Mouse (Mus musculus): ENCODE results near the gene Echdc3. TPM values are rescaled to one million over a fixed set of nuclear protein-coding genes. Genes with fewer than 3 reads are reported as not detected.

Echdc3 gene
- polyA plus RNA-seq (2015; fragmentation: Nextera tagmentation; extraction: Ambion mirVana), result 15.1 and 16.0 TPM in 2 replicates

DNA sequence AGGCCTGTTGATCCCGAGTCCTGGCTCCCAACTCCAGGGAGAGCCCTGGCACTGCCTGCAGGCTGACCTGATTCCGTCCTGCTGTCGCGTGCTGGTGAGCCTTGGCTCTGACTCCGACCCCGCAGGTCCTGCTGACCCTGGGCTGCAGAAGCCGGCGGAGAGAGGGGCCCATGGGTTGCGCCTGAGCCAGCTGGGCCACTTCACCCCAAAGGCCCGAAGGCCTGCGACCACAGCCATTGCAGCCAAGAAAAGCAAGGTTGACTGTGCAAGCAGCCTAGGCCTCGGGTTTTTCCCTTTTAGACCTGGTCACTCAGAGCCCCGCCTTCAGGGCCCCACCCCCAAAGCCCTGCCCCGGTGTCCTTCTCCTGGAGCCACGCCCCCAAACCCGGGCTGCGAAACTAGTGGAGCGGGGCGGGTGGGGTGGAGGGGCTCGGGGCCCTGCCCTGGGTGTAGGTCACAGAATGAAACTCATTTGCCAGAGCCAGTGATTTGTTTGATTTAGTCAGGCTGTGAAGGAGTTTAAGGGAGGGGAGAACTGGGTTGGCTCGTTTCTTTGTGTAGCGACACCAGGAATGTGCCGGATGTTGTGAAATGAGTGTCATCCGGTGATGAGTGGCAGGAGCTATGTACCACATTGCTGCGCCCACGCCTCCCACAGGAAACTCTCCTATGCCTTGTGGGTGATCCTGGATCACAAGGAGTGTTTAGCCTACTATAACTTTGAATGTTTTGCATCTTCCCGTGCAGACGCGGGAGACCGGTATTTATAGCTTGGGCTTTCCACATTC lies at the start of gene Echdc3:
TSS of gene Echdc3 (minus strand) at position 310 of the 788 bp plus-strand sequence.
- Histone ChIP-seq H3K4me1 (replicated peaks; ENCODE audit: insufficient read depth, low read length) (peaks cover 11% of the 10 kb centered on the region), H3K4me2 (ENCODE audit: low read length) (peak within 1 kb of the TSS; percentile 59), H3K27ac (peak within 1 kb of the TSS; percentile 95), H3K27me3 (ENCODE audit: insufficient read depth, low read length) (no peaks in the 10 kb centered on the region), H3K9ac (ENCODE audit: low read depth, low read length) (peak within 1 kb of the TSS; percentile 67), H3K9me3 (replicated peaks; ENCODE audit: low read length) (no peaks in the 10 kb centered on the region), H3K36me3 (ENCODE audit: insufficient read depth, low read length) (no peaks in the 10 kb centered on the region), H3K4me3 (replicated peaks; ENCODE audit: low read depth, low read length) (peak within 1 kb of the TSS; percentile 34)
- peak; percentile 97 for DNase-seq (ENCODE audit: low spot score)
- TF ChIP-seq CTCF (IDR thresholded peaks at IDR 0.05; ENCODE audit: low read depth), result no peak
- WGBS, result under 1% methylated on average over 30 of the region's 30 CpGs
- ATAC-seq (replicated peaks; ENCODE audit: low FRiP score, low read depth), result peak; percentile 97

DNA sequence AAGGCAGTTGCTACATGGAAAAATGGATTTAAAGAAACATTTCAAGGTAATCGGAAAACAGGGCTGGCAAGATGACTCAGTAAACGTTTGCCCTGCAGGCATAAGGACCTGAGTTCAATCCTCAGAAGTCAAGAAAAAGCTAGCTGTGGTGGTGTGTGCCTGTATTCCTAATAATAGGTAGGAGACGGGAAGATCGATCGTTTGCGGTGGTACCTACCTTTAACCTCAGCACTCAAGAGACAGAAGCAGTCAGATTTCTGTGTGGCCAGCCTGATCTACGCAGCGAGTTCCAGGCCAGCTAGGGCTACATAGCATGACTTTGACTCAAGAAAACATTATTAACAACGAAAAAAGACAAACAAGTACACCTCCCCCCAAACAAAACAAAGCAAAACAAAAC lies 48.9 kb upstream of the Echdc3 start:
- H3K9ac ChIP-seq (ENCODE audit: low read depth, low read length), result no peak overlapping the region
- no peaks in the 10 kb centered on the region for H3K9me3 ChIP-seq (replicated peaks; ENCODE audit: low read length)
- ATAC-seq (replicated peaks; ENCODE audit: low FRiP score, low read depth) (no peak), DNase-seq (ENCODE audit: low spot score) (no peak)
- 79% methylated on average over 9 of the region's 9 CpGs for WGBS
- TF ChIP-seq CTCF (IDR thresholded peaks at IDR 0.05; ENCODE audit: low read depth), result no peak
- H3K4me2 ChIP-seq (ENCODE audit: low read length), result no peak overlapping the region
- H3K27me3 ChIP-seq (ENCODE audit: insufficient read depth, low read length), result no peaks in the 10 kb centered on the region
- H3K36me3 ChIP-seq (ENCODE audit: insufficient read depth, low read length), result no peaks in the 10 kb centered on the region
- no peak overlapping the region for H3K4me3 ChIP-seq (replicated peaks; ENCODE audit: low read depth, low read length)
- no peak overlapping the region for H3K27ac ChIP-seq
- no peaks in the 10 kb centered on the region for H3K4me1 ChIP-seq (replicated peaks; ENCODE audit: insufficient read depth, low read length)

- H3K27ac ChIP-seq, result no peak overlapping the region
- ATAC-seq (replicated peaks; ENCODE audit: low FRiP score, low read depth), result no peak
- no peaks in the 10 kb centered on the region for H3K4me1 ChIP-seq (replicated peaks; ENCODE audit: insufficient read depth, low read length)
- H3K4me3 ChIP-seq (replicated peaks; ENCODE audit: low read depth, low read length), result no peak overlapping the region
- WGBS, result 52% methylated on average over 8 of the region's 8 CpGs
- H3K4me2 ChIP-seq (ENCODE audit: low read length), result no peak overlapping the region
- H3K27me3 ChIP-seq (ENCODE audit: insufficient read depth, low read length), result no peaks in the 10 kb centered on the region
- no peaks in the 10 kb centered on the region for H3K9me3 ChIP-seq (replicated peaks; ENCODE audit: low read length)
- TF ChIP-seq CTCF (IDR thresholded peaks at IDR 0.05; ENCODE audit: low read depth), result no peak
- H3K9ac ChIP-seq (ENCODE audit: low read depth, low read length), result no peak overlapping the region
- no peaks in the 10 kb centered on the region for H3K36me3 ChIP-seq (ENCODE audit: insufficient read depth, low read length)
- no peak for DNase-seq (ENCODE audit: low spot score)
Observed at GRCm38 (mm10) chr2:6261201-6261672, 48.4 kb upstream of the Echdc3 start.

DNA sequence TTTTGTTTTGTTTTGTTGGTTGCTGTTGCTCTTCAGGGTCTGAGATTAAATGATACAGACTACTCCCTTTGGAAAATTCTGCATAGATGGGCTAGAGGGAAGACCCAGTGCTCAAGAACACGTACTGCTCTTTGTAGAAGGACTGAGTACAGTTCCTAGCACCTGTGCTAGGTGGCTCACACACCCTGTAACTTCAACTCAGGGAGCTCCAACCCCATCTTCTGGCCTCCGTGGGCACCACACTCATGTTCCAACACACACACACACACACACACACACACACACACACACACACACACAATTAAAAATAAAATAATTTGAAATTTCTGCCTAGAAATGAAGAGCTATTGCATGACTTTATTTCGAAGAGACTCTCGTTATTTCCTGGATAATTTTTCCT lies 47.8 kb upstream of the Echdc3 start:
- Histone ChIP-seq H3K4me3 (replicated peaks; ENCODE audit: low read depth, low read length) (no peak overlapping the region), H3K9ac (ENCODE audit: low read depth, low read length) (no peak overlapping the region), H3K4me1 (replicated peaks; ENCODE audit: insufficient read depth, low read length) (0 out of 2 replicates have a peak, but pooled peaks cover 3% of the 10 kb centered on the region), H3K4me2 (ENCODE audit: low read length) (no peak overlapping the region), H3K9me3 (replicated peaks; ENCODE audit: low read length) (no peaks in the 10 kb centered on the region), H3K27me3 (ENCODE audit: insufficient read depth, low read length) (no peaks in the 10 kb centered on the region), H3K27ac (no peak overlapping the region), H3K36me3 (ENCODE audit: insufficient read depth, low read length) (no peaks in the 10 kb centered on the region)
- no peak for TF ChIP-seq CTCF (IDR thresholded peaks at IDR 0.05; ENCODE audit: low read depth)
- DNase-seq (ENCODE audit: low spot score) (no peak), ATAC-seq (replicated peaks; ENCODE audit: low FRiP score, low read depth) (no peak)
- 84% methylated on average over 4 of the region's 4 CpGs for WGBS

- no peak overlapping the region for H3K4me2 ChIP-seq (ENCODE audit: low read length)
- no peaks in the 10 kb centered on the region for H3K36me3 ChIP-seq (ENCODE audit: insufficient read depth, low read length)
- H3K27ac ChIP-seq, result no peak overlapping the region
- DNase-seq (ENCODE audit: low spot score), result no peak
- H3K9ac ChIP-seq (ENCODE audit: low read depth, low read length), result no peak overlapping the region
- H3K9me3 ChIP-seq (replicated peaks; ENCODE audit: low read length), result no peaks in the 10 kb centered on the region
- WGBS, result 67% methylated on average over 3 of the region's 3 CpGs
- H3K27me3 ChIP-seq (ENCODE audit: insufficient read depth, low read length), result no peaks in the 10 kb centered on the region
- ATAC-seq (replicated peaks; ENCODE audit: low FRiP score, low read depth), result no peak
- no peak overlapping the region for H3K4me3 ChIP-seq (replicated peaks; ENCODE audit: low read depth, low read length)
- no peak for TF ChIP-seq CTCF (IDR thresholded peaks at IDR 0.05; ENCODE audit: low read depth)
- 0 out of 2 replicates have a peak, but pooled peaks cover 3% of the 10 kb centered on the region for H3K4me1 ChIP-seq (replicated peaks; ENCODE audit: insufficient read depth, low read length)
Observed at GRCm38 (mm10) chr2:6259182-6259581, 46.3 kb upstream of the Echdc3 start.

- Histone ChIP-seq H3K4me1 (replicated peaks; ENCODE audit: insufficient read depth, low read length) (0 out of 2 replicates have a peak, but pooled peaks cover 3% of the 10 kb centered on the region), H3K27ac (no peak overlapping the region), H3K4me3 (replicated peaks; ENCODE audit: low read depth, low read length) (no peak overlapping the region), H3K9me3 (replicated peaks; ENCODE audit: low read length) (no peaks in the 10 kb centered on the region), H3K4me2 (ENCODE audit: low read length) (no peak overlapping the region), H3K9ac (ENCODE audit: low read depth, low read length) (no peak overlapping the region), H3K36me3 (ENCODE audit: insufficient read depth, low read length) (no peaks in the 10 kb centered on the region), H3K27me3 (ENCODE audit: insufficient read depth, low read length) (no peaks in the 10 kb centered on the region)
- TF ChIP-seq CTCF (IDR thresholded peaks at IDR 0.05; ENCODE audit: low read depth), result no peak
- DNase-seq (ENCODE audit: low spot score) (no peak), ATAC-seq (replicated peaks; ENCODE audit: low FRiP score, low read depth) (no peak)
- WGBS, result 70% methylated on average over 4 of the region's 4 CpGs
Observed at GRCm38 (mm10) chr2:6258026-6258425, 45.2 kb upstream of the Echdc3 start.

Measured in kidney, postnatal 0 days (tissue).